Mouse (Mus musculus) layer of hippocampus, adult 9-11 months (tissue): ENCODE results near the gene Wdr63.

Source experiments
- DNase-seq: peaks from one replicate; pipeline ENCODE4 v3.0.0; 2022

Wdr63 gene

GRCm38 (mm10) chr3:146107921-146108571 lies at the start of gene Wdr63:
Gene Wdr63 (minus strand): TSS chr3:146108130.
- DNase-seq: peak; percentile 86

DNA sequence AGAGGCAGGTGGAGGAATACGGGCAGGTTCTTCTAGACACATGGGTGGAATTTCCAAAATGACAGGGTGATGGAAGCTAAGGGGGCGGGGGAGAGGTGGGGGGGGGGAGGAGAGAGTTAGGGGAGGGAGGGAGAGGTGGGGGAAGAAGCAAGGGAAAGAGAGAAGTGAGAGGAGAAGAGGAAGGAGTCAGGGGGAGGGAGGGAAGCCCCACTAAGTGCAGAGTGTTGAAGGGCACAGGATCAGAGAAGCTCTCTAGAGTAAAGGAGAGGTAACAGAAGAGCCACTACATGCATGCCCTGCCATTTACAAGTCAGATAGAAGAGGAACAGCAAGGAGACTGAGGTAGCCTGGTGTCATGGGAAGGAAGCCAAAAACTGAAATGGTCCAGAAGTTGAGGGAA lies 48.9 kb upstream of the Wdr63 start:
- DNase-seq: no peak

GRCm38 (mm10) chr3:146155628-146156576 lies 48.0 kb upstream of the Wdr63 start:
- no peak for DNase-seq

- no peak for DNase-seq
These were observed 46.1 kb upstream of the Wdr63 start for GRCm38 (mm10) chr3:146153862-146154611.

DNA sequence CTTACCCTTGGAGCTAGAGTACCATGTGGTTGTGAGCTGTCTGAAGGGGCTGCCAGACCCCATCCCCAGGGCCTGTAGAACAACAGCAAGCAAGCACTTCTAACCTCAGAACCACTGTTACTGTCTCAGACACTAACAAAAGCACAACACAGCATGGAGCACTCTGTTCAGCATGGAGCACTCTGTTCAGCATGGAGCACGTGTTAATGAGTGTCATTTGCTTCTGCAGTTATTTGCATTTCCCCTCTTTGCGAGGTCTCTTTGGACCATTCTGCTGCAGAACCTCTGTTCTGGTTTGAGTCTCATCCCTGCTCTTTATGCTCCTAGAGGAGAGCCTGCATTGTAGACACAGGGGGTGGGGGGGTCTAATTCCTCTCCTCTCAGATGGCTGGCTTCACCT lies 45.0 kb upstream of the Wdr63 start:
- DNase-seq: no peak

DNA sequence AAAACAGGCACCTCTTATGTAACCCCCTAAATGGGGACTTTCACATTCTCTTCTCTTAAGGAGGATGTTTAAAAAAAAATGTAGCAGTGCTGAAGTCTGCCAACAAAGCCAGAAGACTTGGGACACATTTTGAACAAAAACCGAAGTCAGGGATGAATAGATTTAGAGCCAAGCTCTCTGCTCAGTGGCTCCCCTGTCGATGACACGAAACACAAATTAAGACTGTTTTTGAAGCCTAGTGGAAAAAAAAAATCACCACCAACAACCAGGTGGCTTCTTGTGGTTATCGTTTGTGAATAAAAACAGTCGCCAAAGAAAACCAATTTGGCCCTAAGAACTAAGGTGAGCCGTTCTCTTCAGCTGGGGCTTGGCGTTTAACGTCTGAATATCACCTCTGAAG lies 44.4 kb upstream of the Wdr63 start:
- DNase-seq: no peak

- no peak for DNase-seq
These were observed 43.8 kb upstream of the Wdr63 start for GRCm38 (mm10) chr3:146151755-146152154.

DNA sequence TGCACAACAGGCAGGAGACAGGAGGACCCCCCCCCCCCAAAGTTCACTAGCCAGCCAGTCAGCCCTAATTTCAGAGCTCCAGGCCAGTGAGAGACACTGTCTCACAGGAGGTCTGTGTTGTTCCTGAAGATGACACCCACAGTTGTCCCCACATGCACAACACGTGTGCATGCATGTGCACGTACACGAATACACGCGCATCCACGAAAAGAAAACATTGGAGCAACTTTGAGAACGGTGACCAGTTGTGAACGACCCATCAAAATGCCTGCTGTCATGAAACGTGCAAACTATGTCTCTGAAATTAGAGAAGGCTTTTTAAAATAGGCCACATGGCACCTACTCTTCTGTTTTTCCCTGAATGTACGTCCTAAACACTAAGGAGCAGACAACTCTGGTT lies 43.4 kb upstream of the Wdr63 start:
- no peak for DNase-seq

DNA sequence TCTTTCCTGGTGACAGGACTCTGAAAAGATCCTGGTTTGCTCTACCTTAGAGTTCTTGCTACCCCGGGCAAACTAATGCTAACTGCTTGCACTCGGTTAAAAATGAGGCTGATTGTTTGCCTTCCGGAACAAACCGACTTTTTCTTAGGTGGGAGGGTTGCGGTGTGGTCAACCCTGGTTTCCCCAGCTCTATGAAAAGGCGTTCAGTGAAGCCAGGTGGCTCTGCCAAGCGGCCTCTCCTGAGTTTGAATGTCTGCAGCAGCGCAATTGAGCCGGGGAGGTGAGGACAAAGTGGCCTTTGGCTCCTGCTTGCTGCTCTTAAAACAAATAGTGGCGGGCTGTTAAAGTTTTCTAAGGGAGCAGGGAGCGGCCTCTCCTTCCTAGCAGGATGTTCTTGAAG lies 42.6 kb upstream of the Wdr63 start:
- DNase-seq: no peak

DNA sequence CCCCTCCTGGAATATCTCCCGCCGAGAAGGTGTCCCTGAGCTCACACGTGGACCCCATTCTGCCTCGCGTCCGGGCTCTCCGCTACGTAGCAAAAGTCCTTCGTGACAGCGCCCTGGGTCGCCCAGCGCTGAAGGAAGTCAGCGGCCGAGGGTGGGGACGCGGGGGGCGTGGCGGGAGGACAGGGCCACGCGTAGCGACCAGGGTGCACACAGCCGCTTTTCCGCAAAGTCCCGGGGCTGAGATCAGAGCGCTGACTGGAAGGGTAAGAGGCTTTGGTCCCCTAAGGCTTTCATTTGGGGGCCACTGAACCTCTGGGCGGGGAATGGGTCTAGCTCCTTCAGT lies 42.1 kb upstream of the Wdr63 start:
- DNase-seq: no peak

DNA sequence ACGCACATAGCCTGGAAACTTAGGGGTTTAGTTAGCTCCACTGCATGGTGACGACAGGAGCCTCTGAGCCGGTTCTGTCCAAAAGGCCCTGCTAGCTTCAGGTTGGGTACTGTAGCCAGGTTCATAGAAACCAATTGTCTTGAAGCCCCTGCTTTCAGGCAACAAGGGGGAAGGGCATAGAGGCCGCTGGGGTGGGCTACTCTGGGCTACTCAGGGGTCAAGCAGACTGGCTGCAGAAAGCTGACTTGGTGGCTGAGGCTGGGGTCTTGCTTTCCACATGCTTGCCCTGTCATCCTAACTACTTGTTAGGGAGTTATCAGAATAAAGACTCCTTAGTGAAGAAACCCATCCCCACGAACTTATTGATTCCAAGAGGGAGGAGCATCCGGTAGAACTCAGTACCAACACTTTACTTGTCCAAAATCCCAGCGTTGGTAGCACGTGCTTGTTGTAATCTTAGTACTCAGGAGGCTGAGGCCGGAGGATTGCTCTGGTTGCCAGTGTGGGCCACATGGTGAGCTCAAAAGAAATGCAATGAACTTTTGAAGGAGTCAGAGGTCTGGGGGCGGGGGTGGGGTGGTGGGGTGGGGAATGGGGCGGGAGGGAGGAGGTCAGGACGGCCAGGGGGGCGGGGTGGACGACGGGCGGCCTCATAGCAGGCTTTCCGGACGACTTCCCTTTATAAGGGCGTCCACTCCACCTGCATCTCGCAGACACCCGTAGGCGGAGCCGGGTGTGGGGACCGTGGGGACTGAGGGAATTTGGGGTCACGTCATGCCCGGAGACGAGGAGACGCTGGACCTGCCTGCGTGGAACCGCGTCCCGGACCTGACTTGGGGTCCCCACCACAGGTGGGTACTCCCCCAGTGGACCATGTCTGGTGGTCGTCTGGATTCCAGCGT lies 41.5 kb upstream of the Wdr63 start, which contains the start of gene Mcoln2:
Gene Mcoln2, plus strand, starts transcription at position 678 of the 902 bp plus-strand sequence.
- DNase-seq: no peak

DNA sequence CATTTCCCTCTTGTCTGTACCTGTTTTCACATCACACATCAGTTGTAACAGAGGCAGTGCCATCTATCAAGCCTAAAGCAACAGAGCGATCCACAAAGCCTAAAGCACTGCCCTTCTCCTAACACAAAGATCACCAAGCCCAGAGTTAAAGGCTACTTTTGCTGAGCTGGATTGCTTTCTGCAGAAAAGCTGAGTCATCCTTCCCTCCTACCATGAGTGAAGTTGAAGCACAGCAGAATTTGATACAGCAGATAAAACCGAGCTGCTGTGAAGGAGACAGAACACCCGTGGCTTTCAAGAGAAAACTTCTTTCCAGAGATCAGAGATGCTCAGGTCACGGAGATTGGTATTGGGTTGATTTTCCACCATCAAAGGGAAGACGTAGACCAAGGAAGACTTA lies 38.2 kb upstream of the Wdr63 start:
- no peak for DNase-seq

GRCm38 (mm10) chr3:146145501-146145900 lies 37.6 kb upstream of the Wdr63 start:
- DNase-seq: no peak

GRCm38 (mm10) chr3:146142523-146142922 lies 34.6 kb upstream of the Wdr63 start:
- no peak for DNase-seq

DNA sequence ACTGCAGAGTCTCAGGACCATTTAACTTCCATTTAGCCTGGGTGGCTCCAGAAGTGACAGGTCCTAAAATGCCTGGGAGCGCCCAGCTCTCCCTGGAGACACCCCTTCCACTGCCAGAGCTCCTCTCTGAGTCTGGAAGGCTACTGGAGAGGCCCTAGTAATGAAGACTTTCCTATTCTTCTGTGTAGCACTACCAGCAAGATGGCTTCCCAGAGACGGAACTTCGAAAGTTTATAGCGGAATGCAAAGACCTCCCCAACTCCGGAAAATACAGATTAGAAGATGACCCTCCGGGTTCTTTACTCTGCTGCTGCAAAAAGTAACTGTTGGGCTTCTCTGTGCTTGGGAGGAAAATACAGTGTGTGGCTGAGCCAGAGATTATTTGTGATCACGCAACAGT lies 32.3 kb upstream of the Wdr63 start:
- no peak for DNase-seq

- no peak for DNase-seq
These were observed 28.5 kb upstream of the Wdr63 start for GRCm38 (mm10) chr3:146136422-146136821.

DNA sequence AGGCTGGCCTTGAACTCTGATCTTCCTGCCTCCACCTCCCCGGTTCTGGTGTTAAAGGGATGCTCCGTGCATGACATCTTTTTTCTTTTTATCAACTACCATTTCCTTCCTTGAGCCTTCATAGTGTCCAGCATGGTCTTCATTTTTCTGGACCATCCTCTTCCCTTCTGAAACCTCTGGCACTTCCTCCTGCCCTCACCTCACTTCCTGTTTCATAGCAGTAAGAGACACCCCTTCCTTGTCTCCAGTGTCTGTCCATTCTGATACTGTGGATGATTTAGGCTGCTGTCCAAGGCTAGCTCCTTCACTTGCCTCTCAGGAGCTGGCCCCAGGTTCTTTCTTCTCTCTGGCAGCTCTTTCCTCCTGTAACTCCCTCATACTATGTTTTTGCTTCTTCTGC lies 27.5 kb upstream of the Wdr63 start:
- DNase-seq: no peak

GRCm38 (mm10) chr3:146134834-146135233 lies 26.9 kb upstream of the Wdr63 start:
- peak; percentile 18 for DNase-seq

DNA sequence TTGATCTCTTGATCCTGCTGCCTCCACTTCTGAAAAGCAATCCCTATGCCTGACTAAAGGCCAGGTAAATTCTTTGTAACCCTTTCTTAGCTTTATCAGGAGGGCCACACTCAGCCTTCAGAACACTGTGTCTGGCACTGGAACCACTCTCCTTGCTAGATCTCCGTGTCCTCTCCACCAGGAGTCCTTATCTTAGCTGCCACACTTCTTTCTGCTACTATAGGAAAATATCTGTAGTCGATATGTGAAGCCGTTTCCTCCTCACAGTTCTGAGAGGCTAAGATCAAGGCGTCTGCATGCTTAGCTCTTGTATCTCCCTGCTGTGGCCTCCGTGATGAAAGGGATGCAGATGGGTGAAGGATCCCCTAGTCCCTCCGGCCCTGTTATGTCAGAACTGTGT lies 19.3 kb upstream of the Wdr63 start:
- DNase-seq: no peak

- no peak for DNase-seq
These were observed 15.5 kb upstream of the Wdr63 start for GRCm38 (mm10) chr3:146123464-146123825.

DNA sequence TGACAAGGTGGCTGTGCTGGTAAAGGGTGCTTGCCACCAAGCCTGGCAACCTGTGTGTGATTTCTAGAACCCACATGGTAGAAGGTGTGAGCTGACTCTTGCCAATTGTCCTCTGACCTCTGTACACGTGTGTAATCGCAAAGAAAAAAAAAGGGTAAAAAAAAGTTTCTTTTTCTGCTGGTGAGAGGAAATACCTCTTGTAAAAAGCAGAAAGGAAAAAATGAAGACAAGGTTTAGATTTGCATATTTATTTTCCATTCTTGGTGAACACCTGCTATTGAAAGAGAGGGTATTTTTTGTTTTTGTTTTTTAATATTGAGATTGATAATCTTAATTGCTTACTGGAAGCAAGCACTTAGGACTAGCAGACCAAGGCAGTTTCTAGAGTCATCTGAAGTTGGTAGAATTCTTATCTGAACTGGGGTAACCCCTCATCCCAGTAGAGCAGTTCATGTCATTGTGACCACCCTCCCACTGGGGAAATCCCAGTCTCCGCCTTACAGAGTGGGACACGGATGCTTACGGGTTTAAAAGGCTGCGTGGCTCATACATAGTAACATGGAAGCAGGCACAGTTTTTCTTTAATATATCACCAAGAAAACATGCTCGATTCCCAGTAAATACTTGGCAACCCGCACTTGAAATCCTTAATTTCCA lies 15.0 kb upstream of the Wdr63 start:
- no peak for DNase-seq

GRCm38 (mm10) chr3:146122125-146122420 lies 14.1 kb upstream of the Wdr63 start:
- no peak for DNase-seq
